Mouse (Mus musculus) gastrocnemius, postnatal 10 days (tissue): ENCODE results near the gene Phf12. TPM values are rescaled to one million over a fixed set of nuclear protein-coding genes. Genes with fewer than 3 reads are reported as not detected.

ENCODE experiments used
- DNase-seq: peaks from one replicate; pipeline ENCODE4 v3.0.0; 2021; ENCODE audit warnings: mixed read lengths
- microRNA-seq, 2 experiments: library from miRNA; unstranded; fragments of <30 nt; microRNA quantifications; one replicate each; pipeline ENCODE4 v1.2.0; 2021
- total RNA-seq, 2 experiments: library from RNA; stranded (reverse); gene quantifications; 2 replicates each; pipeline ENCODE4 v1.2.3; 2021

The Phf12 gene
- total RNA-seq, 2 experiments from 2014 or later: 19.7 to 35.4 TPM

DNA sequence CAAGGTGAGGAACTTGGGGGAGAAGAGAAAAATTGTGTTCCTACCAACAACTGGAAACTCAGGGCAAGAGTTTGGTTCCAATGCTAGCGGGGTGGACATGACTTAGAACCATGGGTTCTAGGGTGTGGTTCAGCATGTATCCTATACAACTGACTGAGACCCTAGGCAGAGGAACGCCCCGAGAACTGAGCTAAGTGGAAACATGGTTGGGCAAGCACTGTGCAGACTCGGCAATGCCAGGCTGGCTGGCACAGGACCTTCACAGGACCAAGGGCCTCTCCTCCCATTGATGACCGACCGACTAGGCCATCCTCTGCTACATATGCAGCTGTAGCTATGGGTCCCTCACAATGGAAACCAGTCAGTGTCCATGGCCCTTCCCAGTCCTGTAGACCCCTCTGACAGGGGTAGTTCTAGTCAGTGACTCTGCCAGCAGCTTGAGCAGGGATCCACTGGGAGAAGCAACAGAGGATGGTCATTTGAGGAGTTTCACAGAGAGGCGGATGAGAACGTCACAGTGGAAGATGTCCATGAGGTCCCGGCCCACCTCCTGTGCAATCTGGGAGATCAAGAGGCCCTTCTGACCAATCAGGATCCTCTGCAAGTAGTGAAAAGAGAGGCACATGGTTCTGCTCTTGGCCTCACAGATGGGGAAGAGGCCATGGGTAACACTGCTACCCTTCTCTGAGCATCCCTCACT lies 91.2 kb downstream of the Phf12 start:
- DNase-seq: no peak

GRCm38 (mm10) chr11:78074277-78074652 lies 91.7 kb downstream of the Phf12 start:
- no peak for DNase-seq

DNA sequence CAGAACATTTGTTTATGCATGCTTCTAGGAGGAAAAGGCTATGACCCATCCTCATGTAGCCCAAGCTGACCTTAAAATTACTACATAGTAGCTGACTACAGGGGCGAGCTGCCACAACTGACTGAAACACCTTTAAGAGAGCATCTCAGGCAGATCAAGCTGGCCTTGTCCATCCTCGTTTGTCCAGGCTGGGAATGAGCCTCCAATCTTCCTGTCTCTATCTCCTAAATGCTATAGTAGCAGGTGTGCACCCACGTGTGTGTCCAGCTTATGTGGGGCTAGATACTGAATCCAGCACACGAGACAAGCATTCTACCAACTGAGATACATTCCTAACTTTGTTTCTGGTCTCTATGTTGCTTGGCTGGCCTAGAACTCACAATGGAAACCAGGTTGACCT lies 92.1 kb downstream of the Phf12 start:
- DNase-seq: no peak

Small RNAs within 50 kb of the gene (microRNA-seq; reads per million reads assigned to microRNA genes)
- gene Mir144: 193 to 237 reads per million in 2 experiments
- gene Mir451a: 0 reads per million in 2 experiments
- 0 reads per million in 2 experiments for gene Mir451b

Other genes with a start within 250 kb of the Phf12 start
- gene Myo18a, start 219.5 kb upstream of the Phf12 start, total RNA-seq: 100 to 1,000 TPM; 300 to 302 TPM
- not detected for gene Gm10277, start 195.0 kb upstream of the Phf12 start, total RNA-seq
- 1 to 10 TPM in 1 of 2 experiments, under 1 TPM in 1; 0.52 to 1.1 TPM for gene Pipox, start 88.7 kb upstream of the Phf12 start, total RNA-seq
- under 1 TPM; 0.54 to 0.70 TPM for gene Sez6, start 52.0 kb upstream of the Phf12 start, total RNA-seq
- 1 to 10 TPM; 3.0 to 4.3 TPM for gene Dhrs13, start 49.5 kb downstream of the Phf12 start, total RNA-seq
- gene Flot2, start 55.2 kb downstream of the Phf12 start, total RNA-seq: 10 to 100 TPM; 68.3 to 68.5 TPM
- gene Eral1, start 97.6 kb downstream of the Phf12 start, total RNA-seq: 10 to 100 TPM; 17.8 to 21.6 TPM
- 1 to 10 TPM; 7.8 to 9.8 TPM for gene Fam222b, start 111.9 kb downstream of the Phf12 start, total RNA-seq
- gene Traf4, start 182.8 kb downstream of the Phf12 start, total RNA-seq: 10 to 100 TPM; 15.7 to 22.6 TPM
- gene Nek8, start 193.9 kb downstream of the Phf12 start, total RNA-seq: 1 to 10 TPM; 3.1 to 3.7 TPM
- gene Tlcd1, start 194.0 kb downstream of the Phf12 start, total RNA-seq: 10 to 100 TPM in 1 of 2 experiments, 1 to 10 TPM in 1; 7.4 to 11.9 TPM
- gene Rpl23a, start 200.8 kb downstream of the Phf12 start, total RNA-seq: 1,000 to 10,000 TPM; 1,328 to 1,362 TPM
- gene Rab34, start 205.7 kb downstream of the Phf12 start, total RNA-seq: 10 to 100 TPM; 21.7 to 25.4 TPM
- 1 to 10 TPM; 1.1 to 1.2 TPM for gene Proca1, start 210.6 kb downstream of the Phf12 start, total RNA-seq